Mouse (Mus musculus): ENCODE results near the gene Elf1.

The Elf1 gene

DNA sequence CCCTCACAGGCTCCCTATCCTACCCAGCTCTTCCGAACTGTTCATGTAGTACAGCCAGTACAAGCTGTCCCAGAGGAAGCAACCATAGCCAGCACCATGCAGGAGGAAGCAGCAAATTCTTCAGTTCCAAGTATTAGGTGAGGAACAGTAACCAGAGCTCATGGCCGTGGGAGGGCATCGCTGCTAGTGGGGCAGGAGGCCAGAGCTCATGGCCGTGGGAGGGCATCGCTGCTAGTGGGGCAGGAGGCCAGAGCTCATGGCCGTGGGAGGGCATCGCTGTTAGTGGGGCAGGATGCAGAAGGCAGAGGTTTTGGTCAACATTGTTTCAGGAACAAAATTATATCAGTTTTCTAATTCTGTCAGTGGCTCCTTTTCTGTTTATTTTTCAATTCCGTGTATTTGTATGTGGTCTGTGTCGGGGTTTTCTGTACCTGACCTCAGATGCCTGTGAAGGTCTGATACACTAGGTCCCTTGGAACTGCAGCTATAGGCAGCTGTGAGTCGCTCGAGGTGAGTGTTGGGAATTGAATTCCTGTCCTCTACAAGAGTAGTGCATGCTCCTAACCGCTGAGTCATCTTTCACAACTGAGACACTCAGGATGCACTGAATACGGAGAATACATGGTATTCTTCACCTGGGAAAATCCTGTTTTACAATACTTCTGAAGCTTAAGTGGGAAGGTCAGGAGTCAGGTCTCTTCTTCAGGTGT lies 92.6 kb downstream of the Elf1 start:
- in situ Hi-C loops (cut with MseI, MboI), result no loop called here

DNA sequence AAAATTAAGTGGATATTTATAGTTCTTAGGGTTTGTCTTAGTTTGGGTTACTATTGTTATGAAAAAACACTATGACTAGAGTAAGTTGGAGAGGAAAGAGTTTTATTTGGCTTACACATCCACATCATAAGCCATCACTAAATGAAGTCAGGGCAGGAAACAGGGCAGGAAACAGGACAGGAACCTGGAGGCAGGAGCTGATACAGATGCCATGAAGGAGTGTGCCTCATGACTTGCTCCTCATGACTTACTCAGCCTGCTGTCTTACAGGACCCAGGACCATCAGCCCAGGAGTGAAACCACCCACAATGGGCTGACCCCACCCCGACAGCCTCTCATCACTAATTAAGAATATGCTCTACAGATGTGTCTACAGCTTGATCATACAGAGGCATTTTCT lies 93.4 kb downstream of the Elf1 start:
- in situ Hi-C loops (cut with MseI, MboI), result no loop called here

DNA sequence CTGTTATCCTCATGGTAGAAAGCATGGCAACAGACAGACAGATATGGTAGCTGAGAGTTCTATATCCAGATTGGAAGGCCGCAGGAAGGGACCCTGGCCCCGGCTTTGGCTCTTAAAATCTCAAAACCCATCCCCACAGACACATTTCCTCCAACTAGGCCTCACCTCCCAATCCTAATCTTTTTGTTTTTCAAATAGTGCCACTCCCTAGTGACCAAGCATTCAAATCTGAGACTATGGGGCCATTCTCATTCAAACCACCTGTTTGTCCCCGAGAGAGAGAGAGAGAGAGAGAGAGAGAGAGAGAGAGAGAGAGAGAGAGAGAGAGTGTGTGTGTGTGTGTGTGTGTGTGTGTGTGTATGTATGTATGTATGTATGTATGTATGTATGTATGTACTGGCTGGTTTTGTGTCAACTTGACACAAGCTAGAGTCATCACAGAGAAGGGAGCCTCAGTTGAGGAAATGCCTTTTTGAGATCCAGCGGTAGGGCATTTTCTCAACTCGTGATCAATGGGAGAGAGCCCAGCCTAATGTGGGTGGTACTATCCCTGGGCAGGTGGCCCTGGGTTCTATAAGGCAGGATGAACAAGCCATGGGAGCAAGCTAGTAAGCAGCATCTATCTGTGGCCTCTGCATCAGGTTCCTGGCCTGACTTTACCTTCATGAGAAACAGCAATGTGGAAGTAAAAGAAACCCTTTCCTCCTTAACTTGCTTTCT lies 102.7 kb downstream of the Elf1 start:
- in situ Hi-C loops (cut with MseI, MboI), result no loop called here

DNA sequence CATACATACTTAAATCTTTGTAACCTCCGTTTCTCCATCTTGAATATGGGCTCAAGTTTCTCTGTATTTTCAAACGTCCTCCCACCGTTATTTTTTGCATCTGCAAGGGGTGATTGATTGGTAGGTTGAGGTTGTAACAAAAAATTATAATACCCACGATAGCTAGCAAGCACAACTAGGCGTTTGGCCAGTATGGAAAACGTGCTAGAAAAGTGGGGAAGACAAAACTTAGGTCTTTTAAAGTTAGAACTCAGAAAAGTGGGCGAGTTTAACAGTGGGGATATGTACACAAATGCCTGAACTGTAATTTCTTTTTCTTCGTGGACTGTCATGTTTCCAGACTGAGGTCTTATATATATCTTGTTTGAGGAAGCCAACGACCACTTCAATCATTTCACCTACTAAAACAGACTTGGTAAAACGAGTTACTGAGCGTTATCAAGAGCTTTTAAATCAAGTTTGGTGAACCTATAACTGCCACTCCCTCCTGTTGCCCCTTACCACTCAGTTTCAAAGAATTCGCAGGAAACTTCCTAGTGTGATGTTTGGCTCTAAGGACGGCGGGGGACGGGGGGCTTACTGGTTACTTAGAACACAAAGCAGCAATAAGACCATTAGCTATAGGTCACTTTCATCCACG lies 105.6 kb downstream of the Elf1 start:
- in situ Hi-C loops (cut with MseI, MboI), result no loop called here

DNA sequence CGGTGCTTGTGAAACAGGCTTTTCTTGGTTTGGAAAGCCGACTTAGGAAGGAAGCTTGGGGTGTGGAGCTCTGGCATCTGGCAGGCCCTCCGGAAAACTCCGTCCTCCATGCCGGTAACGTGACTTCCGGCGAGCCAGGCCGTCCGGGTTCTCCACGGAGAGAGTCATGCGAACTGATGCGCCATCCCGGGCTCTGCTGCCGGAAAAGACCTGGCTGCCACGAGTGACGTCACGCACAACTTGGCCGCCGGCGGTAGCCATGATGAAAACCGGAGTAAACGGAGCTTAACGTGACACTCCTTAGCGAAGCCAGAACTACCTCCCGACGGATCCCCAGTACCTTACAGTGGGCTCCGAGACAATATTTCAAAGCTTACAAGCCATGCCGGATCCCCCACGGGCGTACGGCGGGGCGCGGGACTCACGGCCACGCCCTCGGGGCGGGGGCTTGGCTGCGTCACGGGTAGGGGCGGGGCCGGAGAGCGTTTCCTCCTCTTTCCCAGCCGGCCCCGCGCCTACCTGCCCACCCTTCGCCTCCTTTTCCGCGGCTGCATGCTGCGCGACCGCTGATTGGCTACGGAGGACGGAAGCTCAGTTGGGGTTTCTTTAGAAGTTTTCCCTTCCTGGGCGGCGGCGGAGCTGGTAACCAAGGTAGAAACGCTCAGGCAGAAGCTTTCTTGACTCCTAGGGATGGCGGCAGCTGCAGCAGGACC lies 106.3 kb downstream of the Elf1 start, which contains the start of gene Sugt1:
Gene Sugt1 (plus strand): TSS at position 553 of the 713 bp plus-strand sequence.
- in situ Hi-C loops (cut with MseI, MboI), result no loop called here

DNA sequence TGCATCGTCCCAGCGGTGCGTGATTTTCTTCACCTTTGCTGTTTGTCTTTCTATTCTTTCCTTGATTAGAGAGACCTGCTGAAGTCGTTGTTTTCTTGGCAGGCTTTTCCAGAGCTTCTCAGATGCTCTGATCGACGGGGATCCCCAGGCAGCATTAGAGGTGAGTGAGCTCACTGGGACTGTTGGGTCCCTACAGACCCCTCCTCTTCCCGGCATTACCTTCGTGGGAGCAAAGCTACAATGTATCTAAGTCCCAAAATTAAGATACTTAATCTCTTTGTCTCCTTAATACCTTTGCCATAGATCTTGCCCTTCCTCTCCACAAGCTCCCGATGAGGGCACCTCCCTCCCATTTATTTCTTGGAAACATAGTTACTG lies 106.8 kb downstream of the Elf1 start:
- in situ Hi-C loops (cut with MseI, MboI), result no loop called here

DNA sequence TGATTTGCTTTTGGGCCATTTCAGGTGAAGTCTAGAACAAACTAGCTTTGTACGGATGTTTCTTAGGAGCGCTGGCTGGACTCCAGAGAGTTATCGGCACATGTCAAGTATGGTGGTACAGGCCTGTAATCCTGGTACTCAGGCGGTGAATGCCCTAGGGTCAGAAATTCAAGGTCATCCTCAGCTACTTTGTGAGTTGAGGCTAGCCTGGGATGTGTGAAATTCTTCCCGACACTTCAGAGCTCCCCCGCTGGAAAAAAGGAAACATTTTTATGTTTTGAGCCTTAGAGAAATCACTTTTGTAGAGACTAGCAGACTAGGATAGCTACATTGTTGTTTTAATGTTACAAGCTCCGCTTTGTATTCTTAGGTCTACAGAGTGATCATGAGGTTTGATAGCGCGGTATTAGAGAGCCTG lies 107.5 kb downstream of the Elf1 start:
- in situ Hi-C loops (cut with MseI, MboI), result no loop called here

DNA sequence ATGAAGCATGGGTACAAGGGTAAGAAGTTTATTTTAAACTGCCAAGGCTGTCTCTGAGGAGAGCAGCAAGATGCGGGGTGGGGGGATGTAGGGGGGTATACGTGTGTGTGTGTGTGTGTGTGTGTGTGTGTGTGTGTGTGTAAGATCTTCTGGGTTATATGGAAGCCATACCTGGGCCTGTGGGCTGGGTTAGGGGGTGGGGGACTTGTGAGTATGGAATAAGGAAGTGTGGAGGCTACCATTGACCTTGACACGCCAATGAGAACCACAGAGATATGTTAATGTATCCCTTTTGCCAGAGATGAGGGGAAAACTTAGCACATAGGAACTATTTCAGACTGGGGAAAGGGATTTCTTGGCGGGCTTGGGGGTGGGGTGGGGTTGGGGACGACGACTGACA lies 108.4 kb downstream of the Elf1 start:
- in situ Hi-C loops (cut with MseI, MboI), result no loop called here

DNA sequence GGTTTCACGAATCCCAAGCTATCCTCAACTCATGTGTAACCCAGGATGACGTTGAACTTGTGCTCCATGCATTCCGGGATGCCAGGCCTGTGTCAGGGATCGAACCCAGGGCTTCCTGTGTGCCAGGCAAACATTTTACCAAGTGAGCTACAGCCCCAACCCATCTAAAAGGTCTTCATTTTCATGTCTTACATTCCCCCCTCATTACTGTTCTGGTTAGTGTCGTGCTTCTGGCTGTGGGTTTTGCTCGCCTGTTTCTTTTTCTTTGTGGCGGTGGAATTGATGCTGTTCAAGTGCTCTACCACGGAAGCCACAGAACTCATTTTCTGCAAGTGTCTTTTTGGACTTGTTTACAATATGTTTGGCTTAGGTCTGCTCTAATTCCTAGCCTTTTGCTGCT lies 109.9 kb downstream of the Elf1 start:
- in situ Hi-C loops (cut with MseI, MboI), result no loop called here

DNA sequence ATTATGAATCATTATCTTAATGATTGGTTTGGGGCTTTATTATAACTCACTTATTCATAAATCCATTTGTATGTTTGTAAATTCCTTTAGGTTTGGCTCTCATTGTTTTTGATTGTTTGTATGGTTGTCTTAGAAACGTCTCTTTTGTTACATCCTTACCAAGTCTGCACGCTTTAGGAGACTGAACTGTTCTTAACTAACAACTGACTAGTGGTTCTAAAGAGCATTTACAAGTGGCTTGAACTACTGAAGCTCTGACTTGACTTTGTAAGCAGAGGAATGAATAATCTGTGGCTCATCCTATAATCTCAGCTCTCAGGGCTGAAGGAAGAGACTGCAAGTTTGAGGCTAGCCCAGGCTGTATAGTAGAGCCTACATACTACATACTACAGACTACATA lies 110.6 kb downstream of the Elf1 start:
- in situ Hi-C loops (cut with MseI, MboI), result no loop called here

DNA sequence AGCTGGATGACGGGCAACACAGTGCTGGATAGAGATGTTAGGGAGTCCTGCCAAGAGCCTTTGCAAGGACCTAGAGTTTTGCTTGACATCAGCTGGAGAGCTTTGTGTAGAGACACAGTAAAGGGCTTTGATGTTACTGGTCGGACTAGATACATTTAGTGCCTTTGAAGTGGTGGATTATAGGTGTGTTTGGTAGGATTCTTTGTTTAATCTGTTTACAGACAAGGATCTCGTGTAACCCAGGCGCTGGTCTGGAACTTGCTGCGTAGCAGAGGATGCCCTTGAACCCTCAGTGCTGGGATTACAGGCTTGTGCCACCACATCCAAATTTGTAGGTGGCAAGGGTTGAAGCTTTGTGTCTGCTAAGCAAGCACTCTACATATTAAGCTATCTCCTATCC lies 113.1 kb downstream of the Elf1 start:
- in situ Hi-C loops (cut with MseI, MboI), result no loop called here

DNA sequence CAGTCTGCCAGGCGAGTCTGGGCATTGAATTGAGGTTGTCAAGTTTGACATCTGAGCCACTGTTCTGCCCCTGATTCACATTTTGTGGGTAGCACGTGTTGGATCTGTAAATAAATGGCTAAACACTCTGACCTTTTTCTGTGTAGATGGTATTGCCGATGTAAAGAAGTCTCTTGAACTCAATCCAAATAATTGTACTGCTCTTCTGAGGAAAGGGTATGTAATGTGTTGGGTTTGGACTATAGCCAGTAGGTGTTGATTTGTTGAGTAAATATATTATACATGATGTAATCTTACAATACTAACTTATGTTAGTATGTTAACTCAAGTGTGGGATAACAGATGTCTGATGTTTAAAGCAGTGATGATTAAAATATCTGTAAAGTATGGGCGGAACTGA lies 115.6 kb downstream of the Elf1 start:
- in situ Hi-C loops (cut with MseI, MboI), result loop anchor here in 1 of 2 experiments (5.0 kb wide), 1 partner anchor 51 kb away; no protein-coding TSS in a partner anchor

DNA sequence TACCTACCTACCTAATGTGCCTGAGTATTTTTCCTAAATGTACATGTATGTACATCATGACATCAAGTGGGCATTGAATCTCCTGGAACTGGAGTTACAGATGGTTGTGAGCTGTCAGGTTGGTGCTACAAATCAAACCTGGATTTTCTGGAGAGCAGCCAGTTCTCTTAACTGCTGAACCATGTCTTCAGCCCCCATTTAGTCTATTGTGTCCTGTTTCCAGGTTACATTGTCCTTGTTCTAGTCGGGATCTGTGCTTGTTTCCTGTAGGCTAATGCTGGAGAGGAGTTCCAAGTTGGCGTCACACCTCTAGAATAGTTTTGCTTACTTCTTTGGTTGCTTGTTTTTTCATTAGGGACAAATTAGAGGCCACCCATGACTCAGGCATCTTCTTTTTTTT lies 124.9 kb downstream of the Elf1 start:
- in situ Hi-C loops (cut with MseI, MboI), result no loop called here

DNA sequence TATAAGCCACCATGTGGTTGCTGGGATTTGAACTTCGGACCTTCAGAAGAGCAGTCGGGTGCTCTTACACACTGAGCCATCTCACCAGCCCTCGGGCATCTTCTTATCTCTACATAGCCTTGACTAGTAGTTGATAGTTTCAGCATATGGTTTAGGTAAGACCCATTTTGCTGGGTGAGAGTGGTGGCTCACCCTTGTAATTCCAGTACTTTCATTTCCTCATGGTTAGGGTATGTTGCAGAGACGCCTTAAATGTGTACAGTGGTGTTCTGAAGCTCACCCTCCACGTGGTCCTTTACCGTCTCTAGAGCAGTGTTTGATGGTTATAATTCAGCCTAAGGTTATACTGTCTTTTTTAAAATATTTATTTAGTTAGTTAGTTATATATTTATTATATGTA lies 125.4 kb downstream of the Elf1 start:
- in situ Hi-C loops (cut with MseI, MboI), result no loop called here

DNA sequence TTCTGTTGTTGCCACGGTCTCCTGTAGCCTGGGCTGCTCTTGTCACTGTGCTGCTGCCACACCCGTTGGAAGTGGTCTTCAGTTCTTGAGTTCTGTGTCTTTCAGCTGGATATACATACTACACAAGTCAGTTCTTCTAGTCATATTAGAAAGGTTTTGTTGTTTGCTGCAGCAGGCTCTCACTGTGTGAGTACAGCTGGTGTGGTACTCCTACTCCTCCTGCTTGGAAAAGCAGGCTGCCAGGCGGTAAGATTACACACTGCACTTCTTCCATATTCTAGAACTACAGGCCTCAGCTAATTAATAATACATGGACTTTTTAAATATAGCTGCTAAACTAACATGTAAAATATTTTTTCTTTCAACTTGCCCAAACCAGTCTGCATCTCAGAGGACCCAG lies 125.9 kb downstream of the Elf1 start:
- in situ Hi-C loops (cut with MseI, MboI), result no loop called here

DNA sequence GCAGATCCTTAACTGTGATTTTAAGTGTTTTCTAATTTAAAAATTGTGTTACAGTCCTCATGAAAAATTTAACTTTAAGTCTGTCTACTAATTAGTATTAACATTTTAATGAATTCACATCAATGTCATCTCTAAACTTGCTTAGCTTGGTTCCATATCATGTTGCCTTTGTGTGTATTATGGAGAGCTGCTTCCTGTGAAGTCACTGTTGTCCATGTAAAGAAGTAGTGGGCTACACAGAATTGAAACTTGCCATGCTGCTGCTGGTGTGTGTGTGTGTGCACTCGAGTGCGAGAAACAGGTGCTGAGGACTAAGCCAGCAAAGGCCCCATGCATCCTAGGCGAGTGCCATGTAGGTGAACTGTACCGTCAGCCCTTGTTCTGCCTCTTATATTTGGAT lies 126.4 kb downstream of the Elf1 start:
- in situ Hi-C loops (cut with MseI, MboI), result no loop called here

DNA sequence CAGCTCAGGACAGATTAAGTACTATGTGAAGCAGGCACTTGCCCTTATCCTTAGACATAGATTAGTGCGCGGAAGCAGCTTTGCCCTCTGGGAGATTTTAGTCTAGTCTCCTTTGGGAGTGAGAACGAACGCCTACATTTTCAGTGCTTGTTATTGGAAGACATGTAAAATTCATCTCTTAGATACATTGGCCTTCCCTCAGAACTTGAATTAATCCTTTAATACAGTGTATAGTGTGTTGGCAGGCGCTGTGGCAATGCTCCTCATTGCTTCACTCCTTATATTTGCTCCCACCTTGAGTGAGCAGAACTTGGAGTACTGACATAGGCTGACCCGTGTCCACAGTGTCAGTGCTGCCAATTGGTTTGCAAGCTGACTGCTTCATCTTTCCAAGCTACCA lies 127.3 kb downstream of the Elf1 start:
- in situ Hi-C loops (cut with MseI, MboI), result no loop called here

DNA sequence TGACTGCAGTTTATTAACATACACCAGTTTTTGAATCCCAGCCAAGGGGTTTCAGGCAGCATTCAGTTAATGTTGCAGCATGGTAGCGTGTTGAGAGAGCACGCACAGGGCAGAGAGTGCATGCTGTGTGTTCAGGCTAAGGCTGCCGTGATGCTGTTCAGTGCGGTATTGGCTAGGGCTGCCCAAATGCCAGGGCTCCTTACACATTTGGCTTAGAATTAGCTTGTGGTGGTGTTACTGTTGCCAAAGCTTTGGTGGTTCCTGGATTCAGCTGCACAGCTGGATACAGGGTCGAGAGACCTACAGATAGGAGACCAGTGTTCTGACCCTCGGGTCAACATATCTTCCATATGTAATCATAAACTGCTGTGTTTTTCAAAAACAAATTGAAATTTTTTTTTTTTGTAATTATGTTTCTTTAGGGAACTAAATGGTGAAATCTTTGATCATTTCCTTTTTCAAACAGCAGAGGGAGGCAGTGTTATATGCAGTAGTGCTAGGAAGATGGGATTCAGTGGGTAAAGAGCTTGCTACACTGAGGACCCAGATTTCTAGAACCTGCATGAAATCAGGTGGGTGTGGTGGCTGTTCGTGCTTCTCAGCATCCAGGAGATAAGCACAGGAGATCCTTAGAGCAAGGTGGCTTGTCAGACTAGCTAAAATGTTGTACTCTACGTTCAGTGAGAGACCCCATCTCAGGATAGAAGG lies 136.3 kb downstream of the Elf1 start:
- in situ Hi-C loops (cut with MseI, MboI), result no loop called here

DNA sequence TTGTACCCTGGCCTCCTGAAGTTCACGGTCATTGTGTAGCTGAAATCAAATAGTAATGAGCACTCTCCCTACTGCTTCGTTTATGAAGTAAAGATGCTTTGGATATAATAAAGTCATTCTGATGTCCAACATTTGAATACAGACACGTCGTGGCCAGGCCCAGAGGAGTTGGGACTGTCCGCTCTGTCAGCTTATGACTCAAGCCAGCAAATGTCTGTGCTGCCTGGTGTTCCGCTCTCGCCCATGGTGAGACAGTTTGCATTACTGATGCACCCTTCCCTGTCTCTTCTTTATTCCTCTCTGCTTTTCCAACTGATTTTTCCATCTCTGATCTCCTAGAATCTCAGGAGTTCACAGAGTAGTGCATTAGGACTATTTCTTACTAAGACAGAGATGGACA lies 138.8 kb downstream of the Elf1 start:
- in situ Hi-C loops (cut with MseI, MboI), result no loop called here

DNA sequence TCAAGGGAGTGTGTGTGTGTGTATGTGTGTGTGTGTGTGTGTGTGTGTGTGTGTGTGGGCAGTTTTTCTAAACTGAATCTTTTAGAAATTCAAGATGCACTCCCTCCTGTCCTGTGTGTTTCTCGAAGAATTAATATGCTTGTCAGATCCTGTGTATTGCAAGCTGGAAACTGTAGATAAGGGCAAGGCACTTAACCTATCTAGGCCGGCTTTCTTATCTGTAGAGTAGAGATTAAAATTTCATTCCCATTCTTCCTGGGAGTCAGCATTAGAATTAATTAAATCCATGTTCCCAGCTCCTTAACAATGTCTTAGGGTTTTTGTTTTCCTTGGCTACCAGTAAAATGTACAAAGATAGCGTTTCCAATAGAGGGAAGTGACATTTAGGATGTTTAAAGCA lies 140.1 kb downstream of the Elf1 start:
- in situ Hi-C loops (cut with MseI, MboI), result no loop called here
